Mouse (Mus musculus) macrophage (primary cell): ENCODE data around the gene Ppp1r15a. TPM values are rescaled to one million over a fixed set of nuclear protein-coding genes. Genes with fewer than 3 reads are reported as not detected.
"Not testable (repeated sequence)": the region's sequence is repeated elsewhere in the genome, so short reads cannot be mapped to it uniquely, and the experiment has no call there.

Source experiments
- H3K27ac ChIP-seq: fragments of 350-480 bp; formaldehyde crosslinking; 2 replicates; pipeline ENCODE4 v1.9.0; 2021
- H3K36me3 ChIP-seq: fragments of 350-480 bp; formaldehyde crosslinking; 2 replicates; pipeline ENCODE4 v1.9.0; 2021; ENCODE audit errors: inconsistent target
- H3K4me3 ChIP-seq: fragments of 350-480 bp; formaldehyde crosslinking; 2 replicates; pipeline ENCODE4 v1.9.0; 2021; ENCODE audit errors: inconsistent target
- H3K79me2 ChIP-seq: fragments of 350-480 bp; formaldehyde crosslinking; 2 replicates; pipeline ENCODE4 v1.9.0; 2021; ENCODE audit errors: inconsistent target
- WGBS: methylation state at CpG from one replicate; pipeline ENCODE4 v1.1.7; 2026; ENCODE audit warnings: inconsistent platforms; ENCODE audit not compliant: missing documents; 5-methylcytosine and 5-hydroxymethylcytosine counted together
- polyA plus RNA-seq: library from polyadenylated mRNA; stranded (reverse); fragments of 250-400 nt; gene quantifications from 3 replicates; pipeline ENCODE4 v1.2.4, GENCODE M21; 2018; ENCODE audit warnings: inconsistent platforms

Gene Ppp1r15a
- polyA plus RNA-seq, 1 experiment from 2014 or later = 32.3 TPM

DNA sequence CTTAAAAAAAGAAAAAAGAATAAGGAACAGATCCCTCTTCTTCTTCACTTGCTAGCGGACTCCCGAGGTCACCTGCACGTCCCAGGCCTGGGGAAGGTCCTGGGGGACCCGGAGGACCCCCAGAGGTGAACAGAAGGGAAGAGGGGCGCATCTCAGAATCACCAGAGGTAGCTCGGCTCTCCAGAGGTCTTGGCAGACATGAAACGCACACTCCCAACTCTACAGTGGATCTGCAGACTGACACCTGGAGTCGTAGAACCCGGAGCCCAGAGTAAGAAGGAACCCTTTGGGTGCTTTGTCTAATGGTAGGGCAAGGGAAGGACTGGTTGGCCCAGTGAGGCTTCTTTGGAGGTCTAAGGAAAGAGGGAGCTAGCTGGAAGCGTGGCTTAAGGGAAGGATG lies 11.5 kb upstream of the Ppp1r15a start:
- H3K79me2 ChIP-seq = no peaks in the 10 kb centered on the region
- H3K27ac ChIP-seq = peak overlapping the region; percentile 42
- H3K4me3 ChIP-seq = peak overlapping the region; percentile 47
- WGBS = 89% methylated on average over 8 of the region's 10 CpGs
- H3K36me3 ChIP-seq = no peaks in the 10 kb centered on the region

DNA sequence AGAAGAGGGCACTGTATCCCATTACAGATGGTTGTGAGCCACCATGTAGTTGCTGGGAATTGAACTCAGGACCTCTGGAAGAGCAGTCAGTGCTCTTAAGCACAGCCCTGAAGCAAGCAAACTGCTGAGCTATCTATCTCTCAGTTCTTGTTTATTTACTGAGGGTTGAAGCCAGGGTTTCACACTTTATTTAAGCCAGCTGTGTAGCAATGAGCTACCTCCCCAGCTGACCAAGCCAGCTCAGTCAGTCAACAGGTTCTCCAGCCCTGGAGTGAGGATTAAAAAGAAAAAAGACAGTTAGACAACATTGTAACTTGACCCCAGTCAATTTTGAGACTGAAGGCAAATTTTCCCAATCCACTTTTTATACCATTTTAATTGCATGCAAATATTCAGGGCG lies 9.6 kb upstream of the Ppp1r15a start:
- Histone ChIP-seq H3K27ac (peak overlapping the region; percentile 76), H3K4me3 (no peak overlapping the region), H3K79me2 (no peaks in the 10 kb centered on the region), H3K36me3 (no peaks in the 10 kb centered on the region)
- 64% methylated on average over 1 of the region's 1 CpGs for WGBS

DNA sequence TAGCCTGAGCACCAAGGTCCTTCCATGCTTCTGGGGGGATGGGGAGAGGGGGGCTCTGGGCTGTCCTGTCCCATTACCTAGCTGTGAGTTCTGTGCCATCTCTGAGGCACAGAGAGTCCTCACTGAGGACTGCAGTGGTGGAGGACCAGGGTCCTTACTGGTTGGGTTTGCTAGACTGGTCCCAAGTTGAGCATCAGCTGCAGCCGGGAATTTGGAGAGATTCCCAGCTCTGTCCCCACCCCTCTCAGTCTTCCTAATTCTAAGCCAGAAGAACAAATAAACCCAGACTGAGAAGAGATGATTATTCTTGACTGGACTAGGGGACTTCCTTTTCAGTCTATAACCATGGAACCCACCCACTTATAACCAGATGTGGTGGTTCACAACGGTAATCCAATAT lies 4.6 kb upstream of the Ppp1r15a start:
- Histone ChIP-seq H3K4me3 (no peak overlapping the region), H3K36me3 (no peaks in the 10 kb centered on the region), H3K79me2 (peaks cover 3% of the 10 kb centered on the region), H3K27ac (no peak overlapping the region)
- WGBS = 88% methylated on average over 2 of the region's 2 CpGs

DNA sequence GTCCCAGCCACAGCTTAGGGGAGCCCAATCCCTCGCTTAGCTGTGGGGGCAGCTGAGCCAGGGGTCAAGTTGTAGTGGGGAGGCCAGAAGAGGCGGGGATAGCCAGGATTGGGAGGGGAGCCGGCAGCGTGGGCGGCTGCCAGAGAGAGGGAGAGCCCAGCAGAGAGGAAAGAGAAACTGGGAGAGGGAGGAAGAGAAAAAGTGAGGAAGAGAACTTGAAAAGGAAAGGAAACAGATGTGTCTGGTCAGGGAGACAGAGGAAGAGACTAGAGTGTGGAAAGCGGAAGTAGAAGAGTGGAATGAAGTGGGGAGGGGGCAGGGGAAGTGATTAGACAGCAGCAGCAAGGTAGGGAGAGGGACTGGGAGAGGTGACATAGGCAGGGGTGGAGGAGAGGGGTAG lies 3.4 kb upstream of the Ppp1r15a start:
- no peaks in the 10 kb centered on the region for H3K36me3 ChIP-seq
- peak overlapping the region; percentile 37; the same call in 1 of the 2 replicates for H3K27ac ChIP-seq
- 3% methylated on average over 6 of the region's 6 CpGs for WGBS
- H3K79me2 ChIP-seq = peaks cover 15% of the 10 kb centered on the region
- no peak overlapping the region for H3K4me3 ChIP-seq

DNA sequence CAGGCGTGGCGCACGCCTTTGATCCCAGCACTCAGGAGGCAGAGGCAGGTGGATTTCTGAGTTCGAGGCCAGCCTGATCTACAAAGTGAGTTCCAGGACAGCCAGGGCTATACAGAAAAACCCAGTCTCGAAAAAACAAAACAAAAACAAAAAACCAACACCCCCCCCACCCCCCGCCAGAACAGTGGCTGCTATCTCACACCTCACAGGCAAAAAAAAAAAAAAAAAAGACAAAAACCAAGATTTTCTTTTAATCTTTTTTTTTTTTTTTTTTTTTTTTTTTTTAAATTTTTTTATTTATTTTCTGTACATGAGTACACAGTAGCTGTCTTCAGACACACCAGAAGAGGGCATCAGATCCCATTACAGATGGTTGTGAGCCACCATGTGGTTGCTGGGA lies 1.1 kb upstream of the Ppp1r15a start:
- not testable (repeated sequence) for H3K36me3 ChIP-seq, H3K27ac ChIP-seq, H3K4me3 ChIP-seq
- WGBS = 89% methylated on average over 5 of the region's 6 CpGs
- peaks cover 38% of the 10 kb centered on the region for H3K79me2 ChIP-seq

DNA sequence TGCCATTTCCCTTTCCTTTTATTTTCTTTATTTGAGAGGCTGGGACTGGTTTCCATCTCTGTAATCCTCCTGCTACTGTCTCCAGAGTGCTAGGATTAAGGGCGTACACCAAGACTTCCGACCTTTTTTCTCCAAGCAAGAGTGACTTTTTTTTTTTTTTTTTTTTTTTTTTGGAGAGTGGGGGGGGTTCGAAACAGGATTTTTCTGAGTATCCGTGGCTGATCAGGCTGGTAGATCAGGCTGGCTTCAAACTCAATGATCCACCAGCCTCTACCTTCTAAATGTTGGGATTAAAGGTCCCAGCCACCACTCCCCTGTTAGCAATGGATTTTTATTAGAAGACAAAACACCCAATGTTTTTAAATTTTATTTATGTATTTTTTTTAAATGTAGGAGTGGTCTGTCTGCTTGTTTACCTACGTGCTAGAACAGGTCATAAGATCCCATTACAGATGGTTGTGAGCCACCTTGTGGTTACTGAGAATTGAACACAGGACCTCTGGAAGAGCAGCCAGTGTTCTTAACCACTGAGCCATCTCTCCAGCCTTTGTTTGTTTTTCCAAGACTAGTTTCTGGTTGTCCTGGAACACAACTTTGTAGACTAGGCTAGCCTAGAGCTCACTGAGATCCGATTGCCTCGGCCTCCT lies 529 bp upstream of the Ppp1r15a start:
- Histone ChIP-seq H3K79me2 (peaks cover 40% of the 10 kb centered on the region), H3K27ac (peak overlapping the region; percentile 88), H3K36me3 (no peaks in the 10 kb centered on the region), H3K4me3 (peak overlapping the region; percentile 95)
- 64% methylated on average over 3 of the region's 7 CpGs for WGBS

DNA sequence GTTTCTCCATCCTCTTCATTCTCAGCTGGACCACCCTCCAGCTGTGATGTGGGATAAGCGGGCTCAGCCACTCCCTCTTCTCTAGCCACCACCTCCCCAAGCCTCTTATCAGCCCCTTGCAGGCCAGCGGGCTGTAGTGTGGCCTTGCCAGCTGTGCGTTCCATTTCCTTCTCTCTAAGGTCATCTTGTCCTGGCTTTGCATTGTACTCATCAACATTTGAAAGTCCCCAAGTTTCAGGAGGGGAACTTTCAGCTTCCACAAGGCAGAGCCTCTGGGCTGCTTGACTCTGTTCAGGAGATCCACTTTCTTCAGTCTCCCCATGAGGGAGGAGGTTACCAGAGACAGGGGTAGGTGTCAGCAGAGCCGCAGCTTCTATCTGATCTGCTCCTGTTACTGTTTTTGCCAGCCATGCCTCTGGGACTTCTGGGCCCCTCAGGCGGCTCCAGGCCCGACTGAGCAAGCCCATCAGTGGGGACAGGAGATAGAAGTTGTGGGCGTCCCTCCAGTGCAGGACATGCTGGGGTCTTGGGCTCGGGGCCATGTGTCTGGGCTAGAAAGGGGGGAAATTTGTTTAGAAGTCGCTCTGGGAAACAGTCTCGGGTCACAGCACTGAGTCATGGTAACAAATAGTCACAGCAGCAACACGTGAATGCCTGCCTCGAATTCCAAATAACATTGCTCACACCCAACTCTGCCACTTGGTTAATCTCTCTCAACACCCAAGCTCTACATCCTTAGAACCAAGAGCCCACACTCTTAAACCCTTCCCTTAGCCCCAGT lies 1.0 kb downstream of the Ppp1r15a start:
- Histone ChIP-seq H3K79me2 (peaks cover 40% of the 10 kb centered on the region), H3K27ac (peak overlapping the region; percentile 88), H3K4me3 (peak overlapping the region; percentile 95), H3K36me3 (no peaks in the 10 kb centered on the region)
- 14% methylated on average over 12 of the region's 12 CpGs for WGBS

DNA sequence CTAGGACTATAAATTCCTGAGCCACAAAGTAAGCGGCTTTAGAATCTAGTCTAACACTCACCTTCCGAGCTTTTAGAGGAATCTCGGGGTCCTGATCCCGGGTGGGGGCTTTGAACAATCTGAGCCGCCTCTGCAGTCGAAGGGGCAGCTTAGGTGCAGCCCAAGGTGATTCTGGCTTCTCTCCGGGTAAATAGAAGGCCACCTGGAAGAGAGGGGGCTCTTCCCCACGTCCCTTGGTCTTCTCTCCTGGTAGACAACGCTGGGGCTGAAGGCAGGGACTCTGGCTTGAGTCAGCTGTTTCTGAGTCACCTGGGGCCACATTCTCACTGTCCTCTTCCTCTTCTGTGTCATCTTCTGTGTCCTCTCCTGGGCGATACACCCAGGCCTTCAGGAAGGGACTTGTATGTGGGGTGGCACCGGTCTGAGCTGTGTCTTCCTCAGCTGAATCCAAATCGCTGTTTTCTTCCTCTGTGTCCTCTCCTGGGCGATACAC lies 2.3 kb downstream of the Ppp1r15a start:
- H3K79me2 ChIP-seq = peaks cover 40% of the 10 kb centered on the region
- 75% methylated on average over 10 of the region's 13 CpGs for WGBS
- H3K27ac ChIP-seq = peak overlapping the region; percentile 27; the same call in 1 of the 2 replicates
- no peaks in the 10 kb centered on the region for H3K36me3 ChIP-seq
- peak overlapping the region; percentile 17; the same call in 1 of the 2 replicates for H3K4me3 ChIP-seq

DNA sequence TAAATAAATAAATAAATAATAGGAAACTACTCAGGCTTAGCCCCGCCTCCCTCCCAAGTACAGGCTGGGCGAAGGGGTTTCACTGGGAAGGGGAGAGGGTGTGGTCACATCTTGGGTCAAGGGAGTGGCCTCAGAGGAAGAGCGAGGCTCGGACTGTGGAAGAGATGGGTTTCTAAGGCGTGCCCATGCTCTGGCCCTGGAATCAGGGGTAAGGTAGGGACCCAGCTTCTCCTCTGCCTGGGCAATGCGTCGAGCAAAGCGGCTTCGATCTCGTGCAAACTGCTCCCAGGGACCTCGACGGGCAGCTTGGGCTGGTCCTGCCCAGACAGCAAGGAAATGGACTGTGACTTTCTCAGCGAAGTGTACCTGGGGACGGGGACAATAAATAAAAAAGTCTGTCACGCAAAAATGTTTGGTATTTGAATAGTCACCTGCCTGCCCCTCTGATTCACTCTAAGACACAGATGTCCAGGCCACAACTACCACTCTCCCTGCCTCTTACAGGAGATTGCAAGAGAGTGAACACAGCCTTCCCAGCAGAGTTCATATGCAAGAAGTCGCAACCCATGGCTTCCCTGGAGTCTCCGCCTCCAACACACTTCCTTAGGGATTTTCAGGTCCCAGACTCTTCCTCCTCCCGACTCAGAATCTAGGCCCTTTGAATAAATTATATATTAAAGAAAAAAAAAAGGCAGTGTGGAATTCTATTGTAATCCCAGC lies 3.0 kb downstream of the Ppp1r15a start:
- 90% methylated on average over 15 of the region's 18 CpGs for WGBS
- Histone ChIP-seq H3K4me3 (peak overlapping the region; percentile 17; the same call in 1 of the 2 replicates), H3K36me3 (no peaks in the 10 kb centered on the region), H3K27ac (peak overlapping the region; percentile 27; the same call in 1 of the 2 replicates), H3K79me2 (peaks cover 40% of the 10 kb centered on the region)

DNA sequence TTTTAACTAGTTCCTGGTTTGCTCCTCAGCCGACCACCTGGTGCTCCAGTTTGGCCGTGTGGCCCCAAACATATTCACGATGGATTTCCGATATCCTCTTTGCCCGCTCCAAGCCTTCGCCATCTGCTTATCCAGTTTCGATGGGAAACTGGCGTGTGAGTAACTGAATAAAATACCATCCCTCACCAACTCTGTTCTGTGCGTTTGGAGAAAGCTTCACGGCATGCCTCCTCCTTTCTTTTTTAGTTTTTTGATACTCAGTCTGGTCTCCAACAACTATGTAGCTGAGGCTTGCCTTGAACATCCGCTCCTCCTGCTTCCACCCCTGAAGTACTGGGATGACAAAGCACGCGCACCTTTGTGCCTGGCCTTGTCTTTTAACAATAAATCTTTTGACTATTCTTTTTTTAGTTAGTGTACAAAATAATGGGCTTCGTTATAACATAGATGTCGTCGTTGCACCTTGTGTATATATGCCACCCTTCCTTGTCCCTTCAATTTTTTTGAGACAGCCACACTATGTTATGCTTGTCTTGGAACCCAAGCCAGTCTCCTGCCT lies 3.8 kb downstream of the Ppp1r15a start:
- Histone ChIP-seq H3K36me3 (no peaks in the 10 kb centered on the region), H3K4me3 (no peak overlapping the region; the same call in 1 of the 2 replicates), H3K27ac (no peak overlapping the region), H3K79me2 (peaks cover 40% of the 10 kb centered on the region)
- WGBS = 66% methylated on average over 16 of the region's 16 CpGs

DNA sequence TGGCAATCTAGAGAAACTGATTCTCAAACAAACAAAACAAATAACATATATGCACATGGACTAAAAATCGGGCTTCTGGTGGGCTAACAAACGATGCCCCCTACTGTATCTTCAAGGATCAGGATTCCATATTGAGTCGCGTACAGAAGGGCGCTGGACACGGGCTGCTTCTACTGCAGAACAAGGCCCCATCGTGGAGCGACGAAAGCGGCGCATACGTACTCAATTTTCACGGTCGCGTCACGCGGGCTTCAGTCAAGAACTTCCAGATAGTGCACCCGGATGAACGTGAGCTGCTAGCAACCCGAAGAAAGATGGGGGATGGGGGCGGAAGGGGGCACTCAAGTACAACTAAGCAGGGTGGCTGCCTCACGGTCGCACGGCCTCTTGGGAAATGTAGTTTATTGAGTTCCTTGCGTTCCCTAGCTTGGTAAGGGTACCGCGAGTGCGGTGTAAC lies 4.3 kb downstream of the Ppp1r15a start:
- Histone ChIP-seq H3K27ac (peak overlapping the region; percentile 58), H3K79me2 (peaks cover 40% of the 10 kb centered on the region), H3K4me3 (peak overlapping the region; percentile 32), H3K36me3 (no peaks in the 10 kb centered on the region)
- under 1% methylated on average over 28 of the region's 28 CpGs for WGBS

DNA sequence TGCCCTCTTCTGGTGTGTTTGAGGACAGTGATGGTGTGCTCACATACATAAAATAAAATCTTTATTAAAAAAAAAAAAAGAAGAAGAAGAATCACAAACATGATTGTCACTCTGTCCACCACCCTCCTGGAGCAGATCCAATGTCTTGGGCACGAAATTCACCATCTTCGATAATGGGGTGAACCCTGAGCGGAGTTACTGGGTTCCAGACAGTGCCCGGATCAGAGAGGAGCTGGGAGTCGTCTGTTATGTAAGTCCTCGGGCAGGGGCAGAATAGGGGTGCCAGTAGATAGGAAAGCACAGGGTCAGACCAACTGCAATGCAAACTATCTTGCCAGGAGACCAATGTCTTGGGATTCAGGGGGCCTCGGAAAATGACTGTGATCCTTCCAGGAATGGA lies 5.5 kb downstream of the Ppp1r15a start:
- no peak overlapping the region for H3K4me3 ChIP-seq
- H3K27ac ChIP-seq = no peak overlapping the region
- no peaks in the 10 kb centered on the region for H3K36me3 ChIP-seq
- WGBS = 96% methylated on average over 7 of the region's 7 CpGs
- H3K79me2 ChIP-seq = peaks cover 36% of the 10 kb centered on the region

DNA sequence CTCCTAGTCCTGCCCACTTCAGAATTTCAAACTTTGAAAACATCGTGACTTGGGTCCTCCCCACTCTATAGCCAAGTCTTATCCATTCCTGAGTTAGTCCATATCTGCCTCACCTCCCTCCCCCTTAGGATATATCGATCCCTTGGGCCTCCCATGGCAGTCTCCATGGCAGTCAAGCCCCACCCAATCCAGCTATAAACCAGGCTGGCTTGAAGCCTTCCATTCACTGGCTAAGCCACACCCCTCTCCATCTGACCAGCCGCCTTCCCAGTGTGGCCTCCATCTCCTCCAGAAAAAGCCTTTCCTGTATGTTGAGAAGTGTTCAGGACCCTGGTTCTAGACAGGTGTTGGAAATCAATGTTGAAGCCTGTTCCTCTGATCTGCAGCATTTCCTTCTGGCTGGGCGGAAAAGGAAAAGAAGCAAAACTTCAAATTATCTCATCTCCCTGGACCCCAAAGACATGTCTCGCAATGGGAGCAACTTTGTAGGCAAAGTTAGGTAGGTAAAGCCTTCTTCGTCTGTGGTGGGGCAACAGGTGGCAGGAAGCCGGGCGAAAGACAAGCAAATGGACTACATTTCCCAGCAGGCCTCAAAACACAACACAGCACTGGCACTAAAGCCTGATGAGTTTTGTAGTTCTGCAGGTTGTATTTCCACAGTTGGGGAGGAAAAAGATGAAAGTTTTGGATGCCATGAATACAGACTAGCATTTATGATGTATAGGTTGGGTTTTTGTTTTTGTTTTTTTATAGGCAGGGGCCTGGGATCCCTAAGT lies 6.5 kb downstream of the Ppp1r15a start:
- Histone ChIP-seq H3K79me2 (peaks cover 25% of the 10 kb centered on the region), H3K27ac (no peak overlapping the region), H3K36me3 (no peaks in the 10 kb centered on the region), H3K4me3 (no peak overlapping the region)
- WGBS = 90% methylated on average over 8 of the region's 8 CpGs

DNA sequence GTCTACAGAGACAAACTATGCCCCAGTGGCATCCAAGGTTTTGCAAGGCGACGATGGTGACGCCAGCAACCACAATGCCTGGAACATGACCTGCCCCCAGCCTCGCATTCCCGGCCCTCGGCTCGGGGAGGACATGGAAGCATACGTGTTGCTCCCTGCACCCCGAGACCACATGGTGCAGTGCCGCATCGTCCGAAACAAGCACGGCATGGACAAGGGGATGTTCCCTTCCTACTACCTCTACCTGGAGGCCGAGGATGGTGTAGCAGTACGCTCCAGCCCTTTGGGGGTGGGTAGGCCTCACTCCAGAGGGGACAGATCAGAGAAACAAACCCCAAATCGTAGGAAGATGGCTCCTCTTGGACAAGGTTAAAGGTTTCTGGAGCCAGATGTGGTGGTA lies 7.5 kb downstream of the Ppp1r15a start:
- Histone ChIP-seq H3K27ac (no peak overlapping the region), H3K36me3 (no peaks in the 10 kb centered on the region), H3K4me3 (no peak overlapping the region), H3K79me2 (peaks cover 16% of the 10 kb centered on the region)
- WGBS = 96% methylated on average over 16 of the region's 16 CpGs
